Mouse (Mus musculus) frontal cortex, adult (tissue): ENCODE results near the gene Dnaic1.
A peak's percentile ranks its signal among the peaks of the same experiment; 100 is the strongest.

Source experiments
- ATAC-seq: cut with Nextera tagmentation; 2 replicates; pipeline ENCODE4 v1.9.2; 2017; ENCODE audit warnings: mild to moderate bottlenecking, moderate library complexity, mixed read lengths; ENCODE audit not compliant: low TSS enrichment

Gene Dnaic1

GRCm38 (mm10) chr4:41568682-41569410, 729 bp upstream of the Dnaic1 start:
- peak; percentile 7 for ATAC-seq

DNA sequence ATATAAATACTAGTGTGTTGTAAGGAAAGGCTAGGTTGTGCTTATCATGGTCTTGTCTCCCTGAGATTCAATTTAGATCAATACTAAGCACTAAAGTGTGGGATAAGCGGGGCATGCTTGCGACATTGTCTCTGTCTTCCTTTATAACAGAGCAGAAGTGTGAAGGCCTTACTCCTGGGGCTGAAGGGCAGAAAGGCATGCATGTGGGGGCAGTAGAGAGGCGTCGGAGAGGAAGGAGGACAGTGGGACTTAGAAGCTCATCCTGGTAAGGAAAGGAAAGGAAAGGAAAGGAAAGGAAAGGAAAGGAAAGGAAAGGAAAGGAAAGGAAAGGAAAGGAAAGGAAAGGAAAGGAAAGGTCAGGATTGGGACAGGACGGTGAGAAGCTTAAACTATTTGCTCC, 1.9 kb downstream of the Dnaic1 start:
- no peak for ATAC-seq

DNA sequence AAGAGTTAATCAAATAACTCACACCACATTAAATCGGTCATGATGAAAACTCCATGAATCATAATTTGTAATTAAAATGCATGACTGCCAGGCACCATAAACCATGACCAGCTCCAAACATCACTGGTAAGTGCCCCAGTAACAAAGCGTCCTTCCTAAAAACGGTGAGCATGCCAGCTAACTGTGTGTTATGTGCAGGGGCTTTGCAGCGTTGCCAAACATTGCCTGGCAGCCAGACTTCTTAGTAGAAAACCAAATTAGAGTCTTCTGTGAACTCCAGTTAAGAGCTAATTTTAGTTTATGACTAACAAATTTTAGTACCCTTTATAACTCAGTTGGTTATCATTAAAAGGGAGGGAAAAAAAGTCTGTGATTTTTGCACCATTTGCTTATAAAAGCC, 3.9 kb downstream of the Dnaic1 start:
- no peak for ATAC-seq

DNA sequence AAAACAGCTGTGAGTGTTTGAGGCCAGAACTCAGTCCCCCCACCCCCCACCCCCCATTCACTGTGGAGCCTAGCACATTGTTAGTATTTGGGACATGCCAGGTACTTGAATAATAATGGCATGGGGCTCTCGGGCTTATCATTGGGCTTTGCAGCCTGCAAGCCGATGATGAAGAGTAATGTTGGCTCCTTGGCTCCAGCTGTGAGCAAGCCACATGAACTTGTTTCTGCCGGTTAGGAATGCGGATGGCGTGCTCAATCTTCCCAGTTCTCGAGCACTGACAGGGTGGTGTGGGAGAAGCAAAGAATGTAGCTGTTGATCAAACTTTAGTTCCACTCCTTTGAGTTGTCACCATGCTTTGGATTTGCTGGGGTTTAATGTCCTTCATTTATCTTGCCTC, 6.3 kb downstream of the Dnaic1 start:
- no peak for ATAC-seq

- ATAC-seq = no peak
These were observed 13.8 kb downstream of the Dnaic1 start for GRCm38 (mm10) chr4:41583353-41583752.

DNA sequence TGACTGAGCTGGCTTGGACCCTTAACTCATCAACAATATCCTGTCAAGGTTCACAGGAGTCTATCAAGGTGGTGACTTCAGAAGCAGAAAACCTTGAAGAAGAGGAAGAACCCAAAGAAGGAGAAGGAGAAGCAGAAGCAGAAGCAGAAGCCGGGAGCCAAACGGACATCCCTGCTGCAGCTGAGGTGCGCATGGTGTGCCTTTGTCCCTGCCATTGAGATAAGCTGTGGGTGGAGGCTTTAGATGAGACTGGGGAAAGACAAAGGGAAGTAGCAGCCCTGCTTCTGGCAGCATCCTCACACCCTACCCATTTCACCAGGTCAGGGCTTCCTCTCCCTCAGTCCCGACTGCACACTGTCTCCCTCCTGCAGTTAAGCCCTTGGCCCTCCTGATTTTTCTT, 33.2 kb downstream of the Dnaic1 start:
- no peak for ATAC-seq

- ATAC-seq = peak; percentile 69; the same call in 1 of the 2 replicates
These were observed 35.2 kb downstream of the Dnaic1 start for GRCm38 (mm10) chr4:41604476-41605396.

DNA sequence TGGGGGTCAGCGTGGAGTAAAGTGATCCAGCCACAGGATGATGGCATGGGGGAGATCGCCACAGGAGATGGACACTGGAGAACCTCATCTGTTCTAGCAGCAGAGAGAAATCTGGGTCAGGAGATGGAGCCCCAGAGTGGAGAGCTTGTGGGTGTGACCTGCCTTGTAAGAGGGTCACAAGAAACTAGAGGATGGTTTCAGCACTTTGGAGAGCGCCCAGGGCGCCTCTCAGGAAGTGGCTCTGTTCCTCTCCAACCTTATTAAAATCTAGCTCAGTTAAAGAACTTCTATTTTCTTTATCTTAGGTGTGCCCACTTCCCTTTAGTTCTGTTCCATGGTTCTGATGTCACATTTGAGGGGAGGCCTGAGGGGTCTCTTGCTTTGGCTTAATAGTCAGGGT, 37.2 kb downstream of the Dnaic1 start:
- no peak for ATAC-seq

DNA sequence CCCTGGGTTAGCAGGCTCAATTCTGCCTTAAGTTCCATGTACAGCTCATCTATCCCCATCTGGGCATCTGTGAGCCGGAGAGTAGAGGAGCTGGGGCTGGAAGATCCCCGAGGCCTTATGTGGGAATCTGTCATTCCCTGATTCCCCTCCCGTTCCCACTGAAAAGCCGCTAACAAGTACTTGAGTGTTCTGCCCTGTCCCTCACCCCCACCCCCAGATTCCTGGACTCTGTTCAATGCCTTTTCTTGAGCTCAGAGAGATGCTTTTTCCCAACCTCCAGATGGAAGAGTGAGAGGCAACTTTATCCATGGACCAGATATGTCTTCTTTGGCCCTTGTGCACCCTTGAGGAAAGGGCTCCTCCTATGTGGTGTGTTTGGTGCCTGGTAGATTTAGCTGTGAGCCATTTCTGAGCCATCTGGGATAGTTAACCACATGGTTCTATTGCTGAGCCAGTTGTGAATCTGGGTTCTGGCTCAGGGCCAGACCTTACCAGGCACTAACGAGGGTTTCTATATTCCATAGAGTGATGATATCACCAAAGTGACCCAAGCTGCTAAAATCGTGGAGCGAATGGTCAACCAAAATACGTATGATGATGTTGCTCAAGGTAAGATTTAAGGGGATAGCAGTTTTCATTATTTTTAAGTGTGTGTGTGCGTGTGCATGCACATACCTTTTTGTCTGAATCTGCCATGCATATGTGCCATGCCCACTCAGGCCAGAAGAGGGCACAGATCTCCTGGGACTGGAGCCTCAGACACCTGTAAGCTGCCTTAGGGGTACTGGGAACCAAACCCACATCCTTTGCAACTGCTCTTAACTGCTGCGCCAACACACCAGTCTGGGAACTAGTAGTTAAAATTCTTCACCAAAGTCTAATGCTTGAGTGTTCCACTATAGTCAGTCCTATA, 40.4 kb downstream of the Dnaic1 start:
- ATAC-seq = no peak

DNA sequence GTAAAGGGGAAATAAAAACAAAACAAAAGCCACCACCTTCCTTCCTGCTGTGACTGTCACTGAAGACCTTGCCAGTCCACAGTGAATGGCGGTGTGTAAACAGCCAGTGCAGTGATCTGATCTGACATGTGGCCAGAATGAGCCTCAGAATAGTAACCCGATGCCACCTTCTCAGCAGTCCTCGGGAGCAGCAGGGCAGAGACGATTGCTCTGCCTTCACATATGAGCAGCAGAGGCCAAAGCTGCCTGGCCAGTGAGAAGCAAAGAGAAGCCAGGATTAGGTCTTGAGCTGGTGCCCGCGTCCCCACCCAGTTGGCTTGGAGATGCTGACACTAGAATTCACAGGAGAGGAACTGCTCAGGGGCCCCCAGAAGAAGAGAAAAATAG, 41.0 kb downstream of the Dnaic1 start:
- no peak for ATAC-seq

DNA sequence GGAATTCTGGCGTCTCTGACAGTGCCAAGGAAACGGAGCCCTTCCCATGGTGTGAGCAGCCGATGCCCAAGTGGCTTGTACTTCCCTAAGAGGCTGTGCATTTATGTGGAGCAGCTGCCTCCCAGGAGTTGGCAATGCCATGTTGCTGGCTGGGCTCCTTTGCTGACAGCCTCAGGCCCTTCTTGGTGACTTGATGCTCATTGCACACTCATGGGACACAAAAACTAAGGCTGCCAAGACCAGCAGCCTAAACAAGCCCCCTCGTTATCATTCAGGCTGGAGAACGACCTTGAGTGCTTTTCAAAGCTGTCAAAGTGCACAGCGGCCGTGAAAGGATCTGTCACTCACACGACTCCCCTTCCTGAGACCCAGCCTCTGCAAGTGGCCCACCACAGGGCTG, 42.6 kb downstream of the Dnaic1 start:
- ATAC-seq = no peak

GRCm38 (mm10) chr4:41614156-41614555, 44.6 kb downstream of the Dnaic1 start:
- peak; percentile 45 for ATAC-seq

DNA sequence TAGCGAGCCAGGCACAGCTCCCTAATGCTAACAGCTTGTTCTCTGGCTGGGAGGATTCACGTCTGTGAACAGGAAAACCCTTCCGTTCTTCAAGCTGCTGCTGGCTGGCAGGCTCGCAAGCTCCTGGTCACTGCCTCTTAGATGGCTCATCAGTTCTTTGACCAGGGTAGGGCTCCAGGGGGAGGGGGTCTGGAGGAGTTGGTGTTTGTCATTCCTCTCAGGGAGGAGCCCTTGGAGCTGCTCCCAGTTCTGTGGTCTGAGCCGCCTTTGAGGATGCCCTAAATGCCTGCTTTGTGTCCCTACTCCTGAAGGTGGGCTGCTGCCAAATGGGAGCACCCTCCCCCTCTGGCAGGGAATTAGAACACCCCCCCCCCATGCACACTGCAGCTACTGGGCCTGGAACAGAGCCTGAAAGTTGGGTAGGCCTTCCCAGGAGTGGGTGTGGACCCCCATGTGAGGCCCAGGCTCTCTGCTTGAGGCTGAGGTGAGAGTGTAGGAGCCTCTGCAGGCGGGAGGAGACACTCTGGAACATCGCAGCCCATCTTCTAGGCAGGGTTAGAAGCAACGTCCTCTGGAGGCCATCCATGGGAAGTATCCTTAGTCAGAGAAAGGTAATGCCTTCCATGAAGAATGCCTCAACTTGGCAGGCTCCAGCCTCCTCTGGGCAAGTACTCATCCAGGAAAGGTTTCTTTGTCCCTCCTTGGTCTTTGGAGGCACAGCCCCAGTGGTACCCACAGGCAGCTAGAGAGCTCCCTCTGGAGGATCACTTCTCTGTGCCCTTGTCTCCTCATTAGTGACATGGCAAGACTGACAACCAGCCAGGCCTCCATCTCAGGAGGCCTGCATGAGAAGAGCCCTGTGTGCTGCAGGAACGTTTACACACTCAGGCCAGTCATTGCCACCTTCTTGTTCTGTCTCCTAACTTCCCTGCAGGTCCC, 46.4 kb downstream of the Dnaic1 start:
- ATAC-seq = peak; percentile 63

DNA sequence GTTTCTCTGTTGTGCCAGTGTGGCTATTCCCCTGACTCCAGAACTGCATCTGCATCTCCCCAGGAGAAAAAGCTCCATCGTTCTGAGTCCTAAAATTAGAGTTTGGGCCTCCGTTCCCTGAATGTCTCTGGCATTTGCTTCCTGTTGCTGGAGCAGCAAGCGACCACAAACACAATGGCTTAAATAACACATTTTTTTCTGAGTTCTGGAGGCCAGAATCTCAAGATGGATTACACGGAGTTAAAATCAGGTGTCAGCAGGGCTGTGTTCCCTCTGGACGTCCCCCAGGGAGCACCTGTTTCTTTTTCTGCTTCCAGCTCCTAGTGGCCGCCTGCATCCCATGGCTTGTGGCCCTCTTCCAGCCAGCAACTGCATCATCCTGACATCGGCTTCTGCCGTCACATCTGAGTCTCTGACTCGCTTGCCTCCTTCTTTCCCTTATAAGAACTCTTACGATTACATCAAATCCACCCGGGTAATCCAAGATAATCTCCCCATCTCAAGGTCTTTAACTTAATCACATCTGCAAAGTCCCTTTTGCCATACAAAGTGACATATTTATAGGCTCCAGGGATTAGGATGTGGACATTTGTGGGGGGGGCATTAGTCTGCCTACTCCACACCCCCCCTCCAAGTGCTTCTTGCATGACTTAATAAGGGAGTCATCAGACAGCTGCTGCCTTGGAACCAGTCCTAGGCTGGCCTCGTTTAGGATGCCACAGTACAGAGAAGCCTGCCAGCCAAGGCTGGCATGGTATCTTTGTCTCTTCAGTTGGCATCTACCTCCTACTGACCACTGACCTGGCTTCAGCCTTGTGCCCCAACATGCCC, 49.6 kb downstream of the Dnaic1 start:
- ATAC-seq = peak; percentile 42; the same call in 1 of the 2 replicates

DNA sequence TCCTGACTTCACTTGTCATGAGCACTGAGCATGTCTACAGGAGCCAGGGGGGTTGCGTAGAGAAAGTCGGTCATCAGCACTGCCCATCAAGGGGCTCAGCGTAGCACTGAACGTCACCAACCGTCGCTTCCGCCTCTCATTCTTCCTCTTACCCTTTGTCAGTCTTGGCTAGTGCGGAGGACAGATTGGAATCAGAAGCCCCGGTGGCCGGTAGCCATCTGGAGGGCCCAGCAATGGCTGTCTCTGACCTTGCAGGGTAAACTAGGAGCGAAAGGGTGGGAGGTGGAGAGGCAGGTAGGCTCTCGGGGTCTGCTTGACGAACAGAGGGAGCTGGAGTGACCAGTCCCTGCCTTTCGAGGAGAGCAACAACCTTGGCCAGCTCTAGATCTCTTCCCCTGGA, 52.5 kb downstream of the Dnaic1 start:
- ATAC-seq = no peak

DNA sequence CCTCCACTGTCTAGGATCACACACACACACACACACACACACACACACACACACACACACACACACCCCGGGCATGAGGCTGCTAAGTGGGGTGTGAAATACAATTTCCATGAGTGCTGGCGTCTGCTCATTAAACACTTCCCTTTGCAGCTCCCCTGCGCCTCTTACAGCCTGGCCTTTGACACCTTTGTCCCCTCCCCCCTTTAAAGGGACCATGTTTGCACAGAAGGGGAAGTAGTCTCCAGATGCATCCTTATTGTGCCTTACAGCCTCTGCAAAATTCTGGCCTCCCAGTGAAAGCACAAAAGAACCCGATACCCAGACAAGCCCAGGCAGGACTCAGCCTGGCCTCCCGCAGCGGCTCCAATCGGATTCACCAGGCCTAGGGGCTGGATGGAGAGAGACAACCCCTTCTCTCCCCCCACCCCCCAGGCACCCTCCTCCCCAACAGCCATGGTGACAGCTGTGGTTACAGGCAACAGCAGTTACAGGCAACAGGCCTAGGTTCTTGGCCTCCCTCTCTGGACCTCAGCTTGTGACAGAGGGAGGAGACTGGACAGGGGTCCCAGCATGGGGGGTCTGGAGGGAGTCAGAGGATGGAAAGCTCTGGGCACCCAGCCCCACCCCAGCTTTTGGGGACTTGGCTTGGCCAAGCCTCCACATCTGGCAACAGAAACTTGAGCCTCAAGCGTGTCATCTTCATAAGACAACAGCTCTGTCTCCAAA, 58.8 kb downstream of the Dnaic1 start:
- ATAC-seq = no peak

DNA sequence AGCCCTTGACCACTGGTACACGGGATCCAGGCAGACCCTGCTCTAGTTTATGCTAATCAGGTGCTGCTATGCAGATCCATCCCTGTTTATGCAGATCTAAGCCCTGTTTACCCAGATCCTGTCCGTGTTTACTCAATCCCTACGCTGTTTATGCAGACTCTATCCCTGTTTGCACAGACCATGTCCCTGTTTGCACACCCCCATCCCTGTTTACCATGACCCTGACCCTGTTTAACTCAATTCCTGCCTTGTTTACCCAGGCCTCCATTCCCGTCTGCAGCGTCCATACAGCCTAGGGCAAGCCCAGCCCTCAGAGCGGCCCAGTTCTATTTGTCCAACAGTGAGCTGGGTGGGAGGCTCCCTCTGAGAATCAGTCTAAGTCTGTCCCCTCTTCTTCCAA, 60.6 kb downstream of the Dnaic1 start:
- no peak for ATAC-seq

- peak; percentile 85 for ATAC-seq
These were observed 61.8 kb downstream of the Dnaic1 start for GRCm38 (mm10) chr4:41631390-41631789.

DNA sequence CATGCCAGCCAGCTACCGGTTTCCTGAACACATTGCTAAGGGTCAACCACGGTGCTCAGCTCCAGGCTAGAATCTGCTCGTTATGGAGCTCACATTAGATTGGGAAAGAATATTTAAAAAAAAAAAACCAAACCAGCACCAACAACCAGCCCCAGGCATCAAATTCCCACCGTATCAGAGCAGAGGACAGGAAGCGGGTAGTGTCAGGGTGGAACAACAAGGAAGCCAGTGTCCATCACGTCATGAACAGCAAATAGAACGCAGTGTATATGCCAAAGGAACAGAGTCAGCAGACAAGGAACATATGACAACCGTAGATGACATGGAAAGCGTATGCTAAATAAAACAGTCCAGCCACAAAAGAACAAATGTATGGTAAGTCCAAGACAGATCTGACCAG, 63.4 kb downstream of the Dnaic1 start:
- ATAC-seq = no peak
